Mouse (Mus musculus) MEL (cell line): ENCODE results near the gene Foxn3. TPM values are rescaled to one million over a fixed set of nuclear protein-coding genes. Genes with fewer than 3 reads are reported as not detected.

Source experiments
- DNase-seq: peaks from one replicate; pipeline ENCODE4 v3.0.0; 2011; ENCODE audit warnings: low read depth, low spot score
- H3K27ac ChIP-seq: 2 replicates; pipeline ENCODE4 v1.5.1; 2012; ENCODE audit warnings: low read depth, mild to moderate bottlenecking, control low read depth, low read length, moderate library complexity; ENCODE audit not compliant: control insufficient read depth
- H3K27me3 ChIP-seq, 2 experiments: fragments of 150-350 bp in 1 of 2; sonication (generic) in 1 of 2; 2 replicates each; pipeline ENCODE4 v1.6.1; 2012; ENCODE audit warnings: low read length in 2 of 2, mild to moderate bottlenecking in 2 of 2, improper control_type of control experiment in 1 of 2, moderate library complexity in 1 of 2; ENCODE audit not compliant: insufficient read depth in 2 of 2, control insufficient read depth in 1 of 2
- H3K36me3 ChIP-seq, 2 experiments: 2 replicates each; pipeline ENCODE4 v1.6.1; 2012 to 2014; ENCODE audit warnings: low read length in 2 of 2, improper control_type of control experiment in 1 of 2, inconsistent platforms in 1 of 2, mild to moderate bottlenecking in 1 of 2; ENCODE audit not compliant: insufficient read depth in 2 of 2, control insufficient read depth in 1 of 2
- H3K4me1 ChIP-seq, 2 experiments: fragments of 150-350 bp in 1 of 2; sonication (generic) in 1 of 2; 2 replicates each; pipeline ENCODE4 v1.6.1; 2012; ENCODE audit warnings: low read length in 2 of 2, improper control_type of control experiment in 1 of 2, mild to moderate bottlenecking in 1 of 2; ENCODE audit not compliant: insufficient read depth in 2 of 2, control insufficient read depth in 1 of 2
- H3K4me3 ChIP-seq, 2 experiments: fragments of 150-350 bp in 1 of 2; sonication (generic) in 1 of 2; 2 replicates each; pipeline ENCODE4 v1.5.1; 2012; ENCODE audit warnings: low read depth in 2 of 2, low read length in 2 of 2, mild to moderate bottlenecking in 2 of 2, moderate library complexity in 2 of 2, control low read depth in 1 of 2, improper control_type of control experiment in 1 of 2; ENCODE audit not compliant: control insufficient read depth in 1 of 2, insufficient read depth in 1 of 2
- H3K79me2 ChIP-seq: 2 replicates; pipeline ENCODE4 v1.6.1; 2012; ENCODE audit warnings: mild to moderate bottlenecking, low read length, moderate library complexity; ENCODE audit not compliant: control insufficient read depth, poor library complexity, insufficient read depth
- H3K9ac ChIP-seq: 2 replicates; pipeline ENCODE4 v1.6.1; 2012; ENCODE audit warnings: low read depth, mild to moderate bottlenecking, control low read depth, low read length, moderate library complexity; ENCODE audit not compliant: control insufficient read depth, poor library complexity, severe bottlenecking
- H3K9me3 ChIP-seq: fragments of 150-350 bp; sonication (generic); replicated peaks from 2 replicates; pipeline ENCODE4 v1.6.1; 2012; ENCODE audit warnings: mild to moderate bottlenecking, low read length, improper control_type of control experiment, moderate library complexity; ENCODE audit not compliant: insufficient read depth
- CTCF ChIP-seq, 3 experiments: IDR thresholded peaks in 2 of 3; conservative IDR thresholded peaks in 1 of 3; 2 replicates each; pipeline ENCODE4 v1.5.1; 2011 to 2012; ENCODE audit warnings: low read length in 3 of 3, low read depth in 2 of 3, mild to moderate bottlenecking in 2 of 3, improper control_type of control experiment in 1 of 3, inconsistent platforms in 1 of 3, mixed read lengths in 1 of 3, moderate library complexity in 1 of 3; ENCODE audit not compliant: control insufficient read depth in 1 of 3, insufficient read depth in 1 of 3, poor library complexity in 1 of 3, severe bottlenecking in 1 of 3
- MAZ ChIP-seq: IDR thresholded peaks from 2 replicates; pipeline ENCODE4 v1.6.1; 2012; ENCODE audit warnings: low read depth, mild to moderate bottlenecking, inconsistent platforms, low read length, improper control_type of control experiment
- MEF2A ChIP-seq: IDR thresholded peaks from 2 replicates; pipeline ENCODE4 v1.6.1; 2014; ENCODE audit warnings: low read depth, mild to moderate bottlenecking, inconsistent platforms, low read length, improper control_type of control experiment; ENCODE audit not compliant: poor library complexity, insufficient replicate concordance, severe bottlenecking; ENCODE audit errors: extremely low read depth
- MYB ChIP-seq: IDR thresholded peaks from 2 replicates; pipeline ENCODE4 v1.6.1; 2011; ENCODE audit warnings: mild to moderate bottlenecking, low read depth, low read length, improper control_type of control experiment
- MYC ChIP-seq: IDR thresholded peaks from 2 replicates; pipeline ENCODE4 v1.6.1; 2011; ENCODE audit warnings: low read depth, mild to moderate bottlenecking, low read length, improper control_type of control experiment, moderate library complexity
- NRF1 ChIP-seq: IDR thresholded peaks from 2 replicates; pipeline ENCODE4 v1.6.1; 2014; ENCODE audit warnings: low read depth, mild to moderate bottlenecking, inconsistent platforms, low read length, improper control_type of control experiment, moderate library complexity; ENCODE audit not compliant: poor library complexity, insufficient read depth, severe bottlenecking
- POLR2AphosphoS5 ChIP-seq: IDR thresholded peaks from 2 replicates; pipeline ENCODE4 v1.6.1; 2012; ENCODE audit warnings: low read depth, borderline replicate concordance, mild to moderate bottlenecking, inconsistent platforms, low read length, moderate library complexity, mixed read lengths
- RAD21 ChIP-seq: IDR thresholded peaks from 2 replicates; pipeline ENCODE4 v1.6.1; 2011; ENCODE audit warnings: mild to moderate bottlenecking, low read depth, low read length, improper control_type of control experiment
- TCF12 ChIP-seq: IDR thresholded peaks from 2 replicates; pipeline ENCODE4 v1.6.1; 2014; ENCODE audit warnings: low read depth, mild to moderate bottlenecking, inconsistent platforms, low read length, improper control_type of control experiment, moderate library complexity
- USF2 ChIP-seq, 2 experiments: IDR thresholded peaks; 2 replicates each; pipeline ENCODE4 v1.6.1; 2011 to 2012; ENCODE audit warnings: improper control_type of control experiment in 2 of 2, low read length in 2 of 2, borderline replicate concordance in 1 of 2, inconsistent platforms in 1 of 2, low read depth in 1 of 2, mild to moderate bottlenecking in 1 of 2; ENCODE audit not compliant: insufficient read depth in 1 of 2
- polyA plus RNA-seq, 2 experiments: library from polyadenylated mRNA; stranded (reverse) in 1 of 2; unstranded in 1 of 2; fragments of >175 nt in 1 of 2; fragments of >200 nt in 1 of 2; gene quantifications; 2 replicates each; pipeline versions ENCODE4 v1.2.1 to v1.2.4; 2012; ENCODE audit warnings: low replicate concordance in 2 of 2, low read depth in 1 of 2; ENCODE audit not compliant: insufficient read length in 2 of 2, insufficient read depth in 1 of 2, missing spikeins in 1 of 2
- total RNA-seq: library from RNA; depleted of rRNA; stranded (reverse); fragments of 300-350 nt; gene quantifications from 2 replicates; pipeline ENCODE4 v1.2.3, GENCODE M21; 2012

Foxn3 gene
- total and polyA plus RNA-seq, 3 experiments, result 15.5 to 22.8 TPM; not detected in 1

- Histone ChIP-seq H3K27me3 (no peaks in the 10 kb centered on the region), H3K4me1 (no peaks in the 10 kb centered on the region), H3K9me3 (no peaks in the 10 kb centered on the region), H3K4me3 (no peak overlapping the region), H3K36me3 (no peaks in the 10 kb centered on the region), H3K9ac (no peak overlapping the region), H3K27ac (no peak overlapping the region), H3K79me2 (no peaks in the 10 kb centered on the region)
- no peak for DNase-seq
- TF ChIP-seq USF2 (IDR thresholded peaks at IDR 0.05; ENCODE audit: borderline replicate concordance in 1 of 2, insufficient read depth in 1 of 2, low read depth in 1 of 2, low read length in 2 of 2) (no peak), MYC (no peak), NRF1 (no peak), POLR2AphosphoS5 (no peak), TCF12 (no peak), RAD21 (no peak), MYB (no peak), MEF2A (no peak)
Measured at GRCm38 (mm10) chr12:99227313-99227952, 335.9 kb downstream of the Foxn3 start.

DNA sequence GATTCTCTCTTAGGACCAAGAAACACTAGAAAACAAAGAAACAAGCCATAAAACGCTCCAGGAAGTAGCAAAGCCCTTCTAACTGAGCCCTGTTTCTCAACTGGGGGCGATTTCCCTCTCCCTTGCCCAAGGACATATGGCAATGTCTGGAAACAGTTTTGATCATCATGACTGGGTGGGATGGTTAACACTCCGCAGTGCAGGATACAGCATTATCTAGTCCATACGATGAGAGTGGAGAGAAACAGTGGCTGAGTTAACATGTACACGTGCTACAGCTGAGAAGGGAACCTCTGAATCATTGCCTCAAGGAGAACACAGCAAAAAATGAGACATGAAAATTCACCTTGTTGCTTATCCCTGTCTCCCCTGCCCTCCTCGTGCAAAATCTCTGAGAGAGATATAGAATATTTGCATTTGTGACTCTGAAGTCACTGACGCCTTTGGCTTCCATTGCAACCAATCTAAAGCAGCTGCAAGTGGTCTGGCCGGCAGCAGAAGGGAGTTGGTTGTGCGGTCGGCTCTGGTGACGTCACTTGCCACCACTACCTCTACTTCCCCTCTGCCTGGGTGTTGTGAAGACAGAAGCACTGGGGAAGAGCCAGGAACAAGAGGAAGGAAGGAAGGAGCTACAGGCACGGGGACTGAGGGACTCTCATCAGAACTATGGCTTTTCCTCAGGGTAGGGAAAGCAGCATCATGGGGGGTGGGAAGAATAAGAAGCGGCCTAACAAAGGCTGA, 338.3 kb downstream of the Foxn3 start:
- no peaks in the 10 kb centered on the region for H3K9me3 ChIP-seq
- no peak overlapping the region for H3K9ac ChIP-seq
- no peak overlapping the region for H3K27ac ChIP-seq
- DNase-seq, result no peak
- H3K36me3 ChIP-seq, result no peaks in the 10 kb centered on the region
- no peak overlapping the region for H3K4me3 ChIP-seq
- H3K79me2 ChIP-seq, result no peaks in the 10 kb centered on the region
- H3K4me1 ChIP-seq, result no peaks in the 10 kb centered on the region
- no peaks in the 10 kb centered on the region for H3K27me3 ChIP-seq
- TF ChIP-seq CTCF (IDR thresholded peaks at IDR 0.05 in 2 of 3, conservative IDR thresholded peaks at IDR 0.05 in 1 of 3; ENCODE audit: control insufficient read depth in 1 of 3, insufficient read depth in 1 of 3, low read depth in 2 of 3, low read length in 3 of 3, poor library complexity in 1 of 3, severe bottlenecking in 1 of 3) (no peak), MAZ (no peak)
